Mouse (Mus musculus): ENCODE measurements around the gene Mpped2.
A peak's percentile ranks its signal among the peaks of the same experiment; 100 is the strongest.

Mpped2 gene

DNA sequence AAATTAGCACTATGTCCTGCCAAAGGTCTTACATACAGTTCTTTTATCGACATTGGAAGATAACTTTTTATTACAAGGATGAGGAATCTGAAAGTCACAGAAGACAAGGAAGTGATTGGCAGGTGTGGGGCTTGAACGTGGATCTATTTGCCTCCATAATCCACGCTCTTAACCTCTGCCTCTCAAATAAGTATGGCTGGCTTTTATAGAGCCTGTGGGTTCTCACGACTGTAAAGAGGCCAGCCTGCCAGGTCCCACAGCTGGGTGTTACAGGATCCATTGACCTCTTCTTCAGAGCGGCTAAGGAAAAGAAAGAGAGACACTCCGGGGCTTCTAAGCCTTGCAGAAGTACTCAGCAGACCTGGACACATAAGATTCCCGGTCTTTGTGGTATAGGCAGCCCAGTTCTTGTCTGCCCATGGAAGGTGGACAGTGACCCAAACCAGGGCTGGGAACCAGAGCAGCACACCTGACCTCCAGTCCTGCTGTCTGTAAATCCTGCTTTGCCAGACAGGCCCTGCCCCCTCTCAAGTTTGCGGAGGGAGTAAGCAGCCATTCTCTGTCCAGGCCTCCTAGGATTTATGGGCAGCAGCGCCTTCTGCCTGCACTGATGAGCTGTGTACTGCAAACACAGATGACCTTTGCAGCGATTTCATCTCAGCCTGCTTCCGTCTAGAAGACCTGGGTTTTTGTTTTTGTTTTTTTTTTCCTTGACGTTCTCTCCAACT lies 162.7 kb downstream of the Mpped2 start:
- peak; percentile 41 for DNase-seq (ENCODE audit: low read depth, low spot score)

DNA sequence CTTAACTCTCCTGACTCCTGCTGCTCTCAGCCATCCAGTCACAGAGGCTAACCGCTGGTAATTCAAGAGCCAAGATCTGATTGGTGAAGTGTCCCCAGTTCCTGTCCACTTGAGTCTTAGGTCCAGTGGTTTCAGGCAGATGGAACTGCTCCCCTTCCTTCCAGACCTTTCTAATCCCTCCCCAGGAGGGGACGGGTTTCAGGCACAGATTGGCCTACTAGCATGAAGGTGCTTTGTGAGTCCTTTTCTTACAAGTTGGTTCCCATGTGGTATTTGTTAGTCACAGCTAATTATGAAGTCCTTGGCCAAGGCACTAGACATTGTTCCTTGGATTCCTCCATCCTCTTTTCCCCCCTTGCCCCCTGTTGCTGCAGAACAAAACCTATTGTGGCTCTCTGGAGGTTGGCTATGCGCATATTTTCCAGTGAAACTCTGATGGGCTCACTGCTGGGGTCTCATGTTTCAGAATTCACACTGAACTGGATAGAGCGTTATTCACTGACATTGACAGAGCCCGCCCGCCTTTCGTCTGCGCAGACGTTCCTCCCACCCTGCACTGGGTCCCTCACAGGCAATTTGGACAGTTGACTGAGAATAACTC lies 163.4 kb downstream of the Mpped2 start:
- peak; percentile 35 for DNase-seq (ENCODE audit: low read depth, low spot score)

DNA sequence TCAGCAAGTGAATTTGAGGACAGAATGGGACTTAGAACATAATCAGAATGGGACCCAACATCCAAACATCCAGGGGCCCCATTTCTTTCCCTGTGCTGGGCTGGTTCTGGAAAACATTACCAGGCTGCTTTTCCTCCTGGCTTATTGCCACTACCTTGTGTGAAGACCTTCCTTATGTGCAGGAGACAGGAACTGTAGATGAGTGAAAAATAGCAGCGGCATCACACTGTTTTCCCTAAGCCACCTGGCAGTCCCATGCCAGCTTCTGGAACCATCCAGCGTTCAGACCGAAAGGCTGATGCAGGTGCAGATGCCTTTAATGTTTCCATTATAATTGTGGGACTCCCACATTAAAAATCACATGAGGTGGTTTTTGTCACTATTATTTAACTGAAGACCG lies 164.2 kb downstream of the Mpped2 start:
- no peak for DNase-seq (ENCODE audit: low read depth, low spot score)

DNA sequence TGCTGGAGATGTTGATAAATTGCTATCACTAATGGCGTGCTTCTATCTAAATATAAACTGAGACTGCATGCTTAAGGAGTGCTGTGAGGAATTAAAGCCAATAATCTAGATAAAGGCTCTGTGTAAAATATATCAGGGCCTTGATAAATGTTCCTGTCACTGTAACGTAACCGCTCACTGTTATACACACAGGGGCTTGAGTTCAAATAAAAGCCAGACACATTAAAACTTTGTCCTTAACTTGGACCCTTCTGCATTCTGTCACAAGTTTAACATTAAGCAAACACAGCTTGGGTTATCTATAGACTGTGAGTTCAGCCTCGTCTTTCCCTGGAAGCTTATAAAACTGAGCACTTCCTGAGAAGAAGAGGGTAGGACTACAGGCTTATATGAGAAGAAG lies 164.6 kb downstream of the Mpped2 start:
- DNase-seq (ENCODE audit: low read depth, low spot score), result no peak

DNA sequence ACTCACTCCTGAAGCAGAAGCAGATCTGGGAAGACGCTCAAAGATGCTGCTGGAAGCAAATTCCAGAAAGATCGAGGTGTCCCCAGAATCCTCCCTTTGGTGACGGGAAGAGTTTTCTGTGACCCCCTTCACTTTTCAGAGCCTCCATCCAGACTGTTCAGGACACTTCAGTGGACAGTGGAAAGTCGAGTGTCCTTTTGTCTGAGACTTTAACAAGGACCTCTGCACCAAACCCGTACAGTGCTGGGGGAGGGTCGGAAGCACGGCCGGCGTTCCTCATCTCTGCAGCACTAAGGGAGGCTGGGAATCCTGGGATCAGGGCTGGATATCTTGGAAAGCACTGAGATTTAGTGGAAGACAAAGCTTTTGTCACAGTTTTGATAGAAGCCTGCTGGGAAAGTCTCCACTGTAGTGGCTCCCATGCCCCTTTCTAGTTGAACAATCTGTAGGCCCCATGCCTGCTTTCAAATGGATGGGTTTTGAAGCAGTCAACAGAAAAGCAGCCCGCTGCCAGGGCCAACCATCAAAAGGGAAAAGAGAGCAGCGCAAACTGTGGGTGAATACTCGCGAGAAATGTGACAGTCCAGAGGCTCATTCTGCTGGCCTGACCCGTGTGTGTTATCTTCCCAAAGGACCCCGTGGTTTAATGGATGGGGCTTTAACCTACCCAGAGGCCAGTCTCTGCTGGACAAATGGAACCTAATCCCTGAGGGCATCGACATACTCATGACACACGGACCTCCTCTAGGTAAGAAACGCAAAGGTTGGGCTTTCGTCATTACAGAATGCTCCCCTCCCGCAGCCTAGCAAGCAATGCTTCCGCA lies 168.0 kb downstream of the Mpped2 start:
- DNase-seq (ENCODE audit: low read depth, low spot score), result no peak

DNA sequence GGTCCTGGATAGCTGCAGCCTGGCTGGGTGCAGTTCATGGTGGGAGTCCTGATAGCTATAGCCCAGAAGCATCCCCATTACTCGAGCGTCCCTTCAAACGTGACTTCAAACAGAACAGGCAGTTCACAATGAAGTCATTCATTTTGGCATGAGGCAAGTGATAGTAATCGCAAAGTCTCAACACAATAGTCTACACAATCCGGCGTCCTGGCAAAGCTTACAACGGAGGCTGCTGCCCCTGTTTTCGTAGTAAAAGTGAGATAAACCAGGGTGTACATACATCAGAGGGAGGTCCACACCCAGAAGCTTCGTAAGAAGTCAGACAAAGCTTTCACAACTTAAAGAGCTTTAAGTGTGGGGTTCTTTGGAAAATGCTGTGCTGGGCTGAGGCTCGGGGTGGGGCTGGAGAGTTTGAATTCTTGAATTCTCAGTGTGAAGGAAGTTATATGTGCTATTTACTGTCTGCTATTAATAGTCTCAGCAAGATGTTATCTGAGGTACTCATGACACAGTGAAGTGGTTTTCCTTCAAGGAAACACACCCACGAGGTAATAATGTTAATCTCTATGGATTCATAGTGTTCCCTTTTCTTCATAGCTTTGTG lies 170.1 kb downstream of the Mpped2 start:
- no peak for DNase-seq (ENCODE audit: low read depth, low spot score)

DNA sequence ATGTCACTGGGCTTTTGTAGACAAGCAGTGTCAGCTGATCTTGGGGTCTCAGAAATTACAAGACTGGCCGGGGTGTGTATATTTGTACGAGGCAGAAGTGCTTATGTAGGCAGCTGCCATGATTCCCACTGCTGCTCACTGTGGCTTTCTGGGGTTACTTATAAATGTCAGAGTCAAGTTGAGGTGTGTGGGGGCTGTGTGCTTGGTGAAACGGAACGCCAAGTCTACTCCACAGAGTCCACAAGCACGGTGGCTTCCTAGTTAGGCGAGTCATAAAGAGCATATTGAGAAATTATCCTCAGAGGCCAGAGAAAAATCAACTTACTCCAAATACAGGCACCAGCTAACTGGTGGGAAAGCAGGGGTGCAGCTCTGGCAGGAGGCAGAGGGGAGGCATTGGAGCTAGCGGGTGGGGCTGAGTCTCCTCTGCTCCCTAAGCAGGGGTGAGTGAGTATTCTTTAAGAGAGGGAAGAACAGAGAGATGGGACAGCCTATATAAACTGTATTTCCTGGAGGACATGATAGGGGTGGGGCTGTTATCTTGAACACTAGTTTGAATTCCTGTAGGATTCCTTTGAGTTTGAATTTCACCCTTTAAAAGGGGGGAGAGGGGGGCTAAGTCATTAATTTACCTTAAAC lies 172.2 kb downstream of the Mpped2 start:
- DNase-seq (ENCODE audit: low read depth, low spot score), result no peak

DNA sequence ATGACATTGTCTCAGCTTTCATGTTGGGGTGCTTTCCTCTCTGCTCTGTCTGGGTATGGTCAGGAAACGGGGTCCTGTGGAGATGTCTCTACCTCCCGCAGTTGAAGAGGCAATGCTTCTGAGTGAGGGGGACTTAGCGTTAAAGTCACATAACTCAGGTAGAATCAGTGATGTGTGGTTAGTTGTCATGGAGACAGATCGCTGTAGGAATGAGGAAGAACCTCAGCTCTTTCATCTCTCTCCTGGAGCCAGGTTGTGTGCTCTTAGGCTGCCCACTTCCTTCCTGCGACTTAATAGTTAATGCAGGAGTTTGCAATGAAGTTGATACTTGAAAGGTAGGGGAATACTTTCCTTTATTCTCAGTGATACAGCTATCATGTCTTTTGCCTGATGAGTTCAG lies 173.2 kb downstream of the Mpped2 start:
- no peak for DNase-seq (ENCODE audit: low read depth, low spot score)

DNA sequence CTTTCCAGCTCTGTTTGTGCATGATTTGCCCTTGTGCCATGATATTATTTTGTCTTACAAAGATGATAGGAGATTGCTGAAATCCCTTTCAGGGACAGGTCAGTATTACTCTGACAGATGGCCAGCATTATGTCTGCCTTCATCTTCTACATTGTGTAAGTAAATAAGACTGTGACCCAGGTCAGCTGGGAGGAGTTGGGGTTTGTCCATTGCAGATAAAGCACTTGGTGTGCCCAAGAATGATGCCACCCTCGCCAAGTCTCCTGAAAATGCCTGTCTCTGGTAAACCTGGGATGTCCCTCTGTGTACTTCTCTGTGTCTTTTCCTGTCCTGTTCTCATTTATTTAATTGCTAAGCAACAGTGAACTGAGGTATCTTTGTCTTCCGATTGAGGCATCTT lies 177.8 kb downstream of the Mpped2 start:
- DNase-seq (ENCODE audit: low read depth, low spot score), result no peak

DNA sequence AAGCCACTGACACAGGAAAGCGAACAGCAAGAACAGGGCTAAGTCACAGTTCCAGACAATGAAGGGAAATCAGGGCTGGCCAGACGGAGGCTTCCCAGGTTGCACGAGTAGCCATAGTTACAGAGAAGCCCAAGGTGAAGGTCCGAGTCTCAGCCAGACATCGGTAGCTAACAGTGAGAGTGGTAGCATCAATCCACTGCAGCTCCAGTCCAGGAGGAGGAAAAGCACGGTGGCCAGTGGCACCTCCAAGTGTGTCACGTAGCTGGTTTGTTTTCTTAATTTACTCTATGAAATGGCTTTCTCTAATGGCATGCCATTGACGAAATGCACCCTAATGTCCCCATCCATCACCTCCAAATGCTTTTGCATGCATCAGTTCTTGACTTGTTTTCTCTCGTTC lies 180.1 kb downstream of the Mpped2 start:
- DNase-seq (ENCODE audit: low read depth, low spot score), result no peak

DNA sequence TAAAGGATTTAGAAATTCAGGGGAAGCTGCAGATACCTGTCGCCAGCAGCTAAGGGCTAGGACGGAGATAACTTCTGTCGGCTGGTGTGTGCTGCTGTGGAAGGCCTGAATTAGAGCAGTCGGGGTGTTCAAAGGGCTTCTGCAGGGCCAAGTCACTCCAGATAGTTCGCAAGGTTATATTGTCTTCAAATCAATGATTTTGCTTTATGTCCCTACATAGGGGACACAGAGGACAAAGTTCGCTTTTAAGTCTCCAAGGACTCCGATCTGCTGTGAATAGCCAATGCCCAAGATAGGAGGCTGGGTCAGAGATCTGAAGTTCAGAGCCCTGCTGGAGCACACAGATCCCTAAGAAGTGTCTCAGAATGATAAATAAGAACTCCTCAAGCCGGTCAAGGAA lies 190.3 kb downstream of the Mpped2 start:
- no peak for DNase-seq (ENCODE audit: low read depth, low spot score)

DNA sequence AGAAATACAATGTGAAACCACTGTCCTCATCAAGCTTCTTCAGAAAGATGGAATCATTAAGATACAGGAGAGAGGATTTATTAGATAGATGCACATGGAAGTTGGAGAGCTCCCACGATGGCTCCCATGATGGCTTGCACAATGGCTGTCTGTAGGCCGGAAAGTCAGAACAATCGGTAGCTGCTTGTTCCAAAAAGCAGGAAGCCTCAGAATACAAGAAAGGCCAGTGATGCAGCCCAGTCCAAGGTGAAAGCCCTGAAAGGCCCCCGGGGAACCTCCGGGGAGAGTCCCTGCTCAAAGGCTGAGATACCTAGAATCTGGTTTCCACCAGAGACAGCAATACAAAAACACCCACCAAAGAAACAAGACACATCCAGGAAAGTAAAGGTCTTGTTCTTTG lies 195.1 kb downstream of the Mpped2 start:
- no peak for DNase-seq (ENCODE audit: low read depth, low spot score)

DNA sequence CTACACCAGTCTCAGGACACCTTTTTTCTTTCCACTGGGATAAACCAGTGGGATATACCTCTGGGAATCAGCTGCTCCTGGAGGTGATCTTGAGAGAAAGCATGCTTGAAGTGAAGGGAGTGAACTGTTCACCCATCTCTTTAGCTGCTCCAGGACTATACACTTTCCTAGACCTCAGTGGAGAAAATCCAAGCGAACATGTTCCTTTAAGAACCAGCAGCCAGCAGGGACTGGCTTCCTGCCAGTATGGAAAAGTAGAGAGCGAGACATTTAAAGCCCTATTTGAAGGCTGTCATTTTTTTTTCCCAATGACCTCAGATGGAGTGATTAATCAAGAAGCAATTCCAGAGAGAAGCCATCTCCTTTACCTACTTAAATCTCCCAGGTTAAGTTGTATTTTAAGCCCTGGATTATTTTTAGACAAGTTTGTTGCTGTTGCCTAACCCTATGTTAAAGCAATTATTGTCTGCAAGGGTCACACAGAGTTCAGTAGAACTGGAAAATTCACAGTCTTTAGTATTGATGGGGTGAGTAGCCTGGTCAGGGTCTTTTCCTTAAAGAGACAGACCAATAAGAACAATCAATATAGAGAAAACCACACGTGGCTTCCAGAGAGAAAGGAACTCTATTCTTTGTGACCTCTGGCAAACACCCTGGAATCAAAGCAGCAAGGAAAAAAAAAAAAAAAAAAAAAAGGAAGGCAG lies 196.4 kb downstream of the Mpped2 start:
- no peak for DNase-seq (ENCODE audit: low read depth, low spot score)

DNA sequence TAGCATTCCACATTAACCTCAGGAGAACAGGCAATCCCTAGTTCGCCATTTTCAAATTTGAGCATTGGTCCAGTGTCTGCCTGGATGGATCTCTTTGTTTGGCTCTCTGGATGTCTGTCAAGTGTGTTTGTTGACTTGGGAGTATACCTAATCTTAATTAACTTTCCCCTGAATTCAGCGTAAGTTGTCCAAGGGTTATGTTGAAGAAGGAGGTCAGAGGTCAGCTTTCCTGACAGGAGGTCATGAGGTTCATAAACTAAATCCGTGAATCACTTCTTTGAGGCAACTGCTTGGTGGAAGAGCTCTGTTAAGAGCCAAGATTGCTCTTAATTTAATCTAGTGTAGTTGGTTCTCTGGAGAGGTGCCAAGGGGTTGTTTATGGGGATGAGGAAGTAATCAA lies 200.3 kb downstream of the Mpped2 start:
- DNase-seq (ENCODE audit: low read depth, low spot score), result no peak

DNA sequence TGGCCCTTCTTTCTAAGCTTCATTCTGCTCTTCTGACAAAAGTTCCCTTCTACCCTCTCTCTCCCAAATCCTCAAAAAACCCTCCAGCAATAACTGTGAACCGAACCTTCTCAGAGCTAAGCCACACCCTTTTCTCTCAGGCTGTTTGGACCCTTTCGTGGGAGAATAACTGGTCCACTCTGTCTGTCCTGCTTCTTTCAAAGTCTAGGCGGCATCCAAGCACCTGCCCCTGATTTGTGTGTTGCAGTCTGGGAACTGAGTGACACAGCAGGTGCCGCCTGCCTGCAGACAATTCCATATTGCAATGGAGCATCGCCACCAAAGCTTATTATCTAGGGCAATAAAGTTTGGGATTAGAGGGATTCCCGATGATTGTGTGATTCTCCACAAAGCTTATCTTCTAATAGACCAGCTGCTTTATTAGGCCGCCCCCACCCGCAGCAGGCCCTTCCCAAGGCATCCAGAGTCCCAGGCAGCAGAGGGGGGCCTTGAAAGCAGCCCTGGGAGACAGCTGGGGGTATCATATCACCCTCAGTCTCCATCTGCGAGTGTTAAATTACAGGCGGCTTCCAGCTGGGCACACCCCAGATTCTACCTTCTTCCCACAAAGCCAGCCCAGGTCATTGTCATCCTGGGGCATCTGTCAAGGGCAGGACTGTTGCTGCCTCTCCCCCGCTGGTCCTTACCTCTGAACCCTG lies 202.4 kb downstream of the Mpped2 start:
- DNase-seq (ENCODE audit: low read depth, low spot score), result no peak

DNA sequence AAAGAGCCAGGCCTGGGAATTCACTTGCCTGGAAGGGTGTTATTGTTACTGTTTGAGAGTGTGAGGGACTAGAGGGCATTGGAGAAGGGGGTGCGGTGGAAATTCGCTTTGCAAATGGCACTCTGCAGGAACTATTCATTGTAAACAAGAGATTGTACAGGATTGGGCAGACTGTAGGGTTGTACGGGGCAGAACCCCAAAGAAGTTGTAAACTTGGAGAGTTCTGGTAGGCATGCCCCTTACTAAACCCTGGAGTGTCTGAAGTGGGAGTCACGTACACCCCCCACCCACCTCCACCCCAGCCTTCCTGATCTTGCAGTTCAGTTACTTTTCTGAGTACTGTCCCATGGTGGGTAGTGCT lies 202.9 kb downstream of the Mpped2 start:
- DNase-seq (ENCODE audit: low read depth, low spot score), result no peak

DNA sequence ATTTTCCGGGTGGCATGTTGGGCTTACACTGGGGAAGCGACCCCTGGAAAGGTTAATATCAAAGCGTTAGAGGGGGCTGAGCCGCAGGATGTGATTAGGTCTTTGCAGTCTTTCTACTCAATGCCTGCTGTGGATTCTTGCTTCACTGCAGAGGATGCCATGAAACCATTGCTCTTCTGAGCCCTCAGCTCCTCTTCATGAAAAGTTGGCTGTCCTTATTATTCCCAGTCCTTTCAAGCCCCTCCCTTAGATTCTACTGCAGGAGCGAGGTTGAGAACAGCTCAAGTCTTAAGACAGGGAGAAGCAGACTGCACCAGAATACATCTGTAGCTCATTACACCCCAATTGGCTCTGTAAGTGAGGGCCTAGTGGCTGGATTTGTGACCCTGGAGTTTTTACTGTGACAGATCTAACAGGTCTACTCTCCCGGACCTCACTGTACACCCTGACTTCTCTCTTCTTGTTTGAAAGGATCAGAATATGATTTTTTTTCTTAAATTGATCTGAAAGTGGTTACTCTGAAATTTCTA lies 218.9 kb downstream of the Mpped2 start:
- DNase-seq (ENCODE audit: low read depth, low spot score), result no peak

All from embryo, embryonic 11.5 days (tissue).